In genomic region chr12:100369786-100370185, GRCm38 (mm10) we compare ENCODE assay signal across 10 mouse cellular contexts.
"Had no signal": no experiment of that assay in that cellular context is flagged by ENCODE, and none has a peak within 500 bp of the region (broad histone marks: within the 10 kb centered on the region; RNA-seq: fewer than 3 reads in every experiment).

No protein-coding gene starts in this region.

- DNase-seq: gastrocnemius, postnatal 14 days; gastrocnemius, postnatal 36 days; heart, adult 2 months; heart, postnatal 14 days; heart, postnatal 36 days; kidney, adult 11 months; kidney, adult 8-10 months; kidney, postnatal 10 days; kidney, postnatal 4 days; left cerebral cortex, postnatal 4 days had no signal
